Mouse (Mus musculus) WW6 (cell line): ENCODE measurements around the gene Kif1c.

Source experiments
- DNase-seq: peaks from one replicate; pipeline ENCODE4 v3.0.0-alpha.2; 2013; ENCODE audit warnings: low read depth, low spot score

Kif1c gene

DNA sequence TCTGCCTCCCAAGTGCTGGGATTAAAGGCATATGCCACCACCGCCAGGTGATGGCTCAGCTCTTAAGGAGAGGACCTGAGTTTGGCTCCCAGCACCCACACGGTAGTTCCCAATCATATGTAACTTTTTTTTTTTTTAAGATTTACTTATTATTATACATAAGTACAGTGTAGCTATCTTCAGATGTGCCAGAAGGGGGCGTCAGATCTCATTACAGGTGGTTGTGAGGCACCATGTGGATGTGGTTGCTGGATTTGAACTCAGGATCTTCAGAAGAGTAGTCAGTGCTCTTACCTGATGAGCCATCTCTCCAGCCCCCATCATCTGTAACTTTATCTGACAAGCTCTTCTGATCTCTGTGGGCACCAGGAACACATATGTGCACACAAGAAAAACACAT is 3.0 kb upstream of the Kif1c start:
- no peak for DNase-seq

GRCm38 (mm10) chr11:70699051-70699450 is 1.3 kb upstream of the Kif1c start:
- no peak for DNase-seq

GRCm38 (mm10) chr11:70700613-70701012 is 265 bp downstream of the Kif1c start:
- no peak for DNase-seq

DNA sequence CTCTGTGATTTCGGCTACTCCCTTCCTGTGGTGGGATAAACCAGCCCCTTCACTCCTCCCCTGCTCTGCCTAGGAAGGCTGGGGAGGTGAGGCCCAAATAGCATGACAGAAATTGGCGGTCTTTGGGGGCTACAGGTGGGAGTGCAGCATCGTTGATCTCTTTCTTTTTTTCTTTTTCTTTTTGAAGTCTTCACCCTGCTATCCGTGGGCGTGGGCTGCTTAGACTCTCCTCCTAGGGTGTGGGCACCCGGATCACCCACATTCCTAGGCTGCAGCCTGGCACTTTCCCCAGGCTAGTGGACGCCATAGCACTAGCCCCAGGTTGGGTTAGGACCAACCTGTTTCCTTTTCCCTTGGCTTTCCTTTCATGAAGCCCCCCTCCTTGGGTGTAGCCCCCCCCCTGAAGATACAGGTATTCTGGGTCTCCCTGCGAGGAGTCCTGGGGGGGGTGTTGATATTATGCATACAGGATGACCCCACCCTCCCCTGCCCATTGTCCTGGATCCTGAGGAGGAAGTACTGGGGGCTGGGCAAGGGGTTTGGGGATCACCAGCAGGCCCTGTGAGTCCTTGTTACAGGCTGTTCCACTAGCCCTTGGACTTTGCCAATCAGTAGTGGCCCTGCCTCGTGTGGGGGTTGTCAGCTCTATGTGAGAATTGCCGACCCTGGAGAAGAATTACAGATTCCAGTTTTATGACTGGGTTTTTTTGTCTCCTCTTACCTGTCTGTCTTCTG is 1.0 kb downstream of the Kif1c start:
- no peak for DNase-seq

DNA sequence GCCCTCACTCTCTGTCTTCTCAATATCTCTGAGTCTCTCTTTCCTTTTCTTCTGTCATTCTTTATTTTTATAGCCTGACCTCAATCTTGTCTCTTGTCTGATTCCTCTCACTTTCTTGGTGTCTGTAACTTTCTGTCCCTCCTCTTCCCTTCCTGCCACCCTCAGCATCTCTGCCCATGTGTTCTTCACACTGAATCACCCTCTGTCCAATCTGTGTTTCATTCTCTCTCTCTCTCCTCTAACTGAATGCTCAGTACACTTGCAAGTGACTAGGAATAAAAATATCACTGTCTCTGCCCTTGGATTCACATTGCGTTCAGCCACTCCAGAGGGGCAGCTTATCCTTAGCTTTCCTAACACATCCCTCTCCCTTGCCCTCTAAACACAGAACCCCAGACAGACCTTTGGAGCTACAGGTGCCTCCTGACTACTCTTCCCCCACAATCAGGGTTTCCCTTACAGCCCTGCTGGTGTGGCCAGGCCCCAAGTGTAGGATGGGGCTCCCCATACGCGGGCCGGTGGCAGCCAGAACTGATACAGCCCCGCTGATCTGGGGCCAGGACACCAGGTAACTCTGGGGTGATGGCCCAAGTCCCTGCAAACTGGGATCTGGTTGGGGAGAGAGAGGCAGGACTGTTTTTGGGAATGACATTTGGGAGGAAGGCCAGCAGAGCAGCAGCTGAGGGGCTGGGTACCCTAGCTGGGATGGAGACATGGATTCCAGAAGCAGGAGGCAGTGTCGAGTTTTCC is 1.8 kb downstream of the Kif1c start:
- no peak for DNase-seq

DNA sequence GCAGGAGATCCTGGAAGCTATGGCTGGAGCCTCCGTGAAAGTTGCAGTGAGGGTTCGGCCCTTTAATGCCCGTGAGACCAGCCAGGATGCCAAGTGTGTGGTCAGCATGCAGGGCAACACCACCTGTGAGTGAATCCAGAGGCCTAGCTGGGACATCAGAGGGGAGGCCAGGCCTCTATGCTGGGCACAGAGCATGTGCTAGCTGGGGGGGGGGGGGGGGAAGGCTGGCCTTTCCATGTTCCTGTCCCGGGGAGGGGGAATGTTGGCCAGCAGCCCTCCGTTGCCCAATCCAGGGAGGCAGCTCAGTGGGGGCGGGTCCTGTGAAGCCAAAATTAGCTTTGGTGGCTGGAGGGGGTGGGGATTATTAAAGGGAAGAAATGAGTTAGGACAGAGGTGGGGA is 2.4 kb downstream of the Kif1c start:
- no peak for DNase-seq

DNA sequence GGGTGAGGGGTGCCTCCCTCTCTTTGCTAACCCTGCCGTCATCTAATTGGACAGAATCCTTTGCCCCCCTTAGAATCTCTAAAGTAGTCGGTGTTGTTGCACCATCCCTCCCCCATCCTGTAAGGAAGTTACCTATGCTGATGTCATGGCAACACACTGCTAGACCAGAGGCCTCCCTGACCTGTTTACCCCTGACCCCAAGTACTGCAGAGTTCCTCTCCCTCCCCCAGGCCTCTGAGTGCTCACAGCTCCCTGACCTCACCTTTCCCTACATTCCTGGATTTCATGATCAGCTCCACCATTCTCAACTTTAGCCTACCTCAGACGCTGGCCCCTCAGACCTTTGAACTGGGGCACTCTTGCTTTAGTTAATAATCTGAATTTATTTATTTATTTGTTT is 5.8 kb downstream of the Kif1c start:
- no peak for DNase-seq

DNA sequence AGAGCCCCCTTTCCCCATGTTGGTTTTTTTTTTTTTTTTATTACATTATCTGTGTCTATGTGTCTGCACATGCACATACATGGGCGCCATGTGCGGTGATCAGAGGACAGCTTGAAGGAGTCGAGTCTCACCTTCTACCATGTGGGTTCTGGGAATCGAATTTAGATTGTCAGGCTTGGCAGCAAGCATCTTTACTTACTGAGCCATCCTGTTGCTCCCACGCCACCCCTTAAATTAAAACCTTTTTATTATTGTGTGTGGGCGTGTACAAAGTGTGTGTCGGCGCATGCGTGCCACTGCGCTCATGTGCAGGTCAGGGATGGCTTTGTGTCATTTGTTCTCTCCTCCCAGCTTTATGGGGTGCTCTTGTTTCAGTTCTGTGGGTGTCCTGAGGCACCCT is 10.7 kb downstream of the Kif1c start:
- DNase-seq, result no peak

DNA sequence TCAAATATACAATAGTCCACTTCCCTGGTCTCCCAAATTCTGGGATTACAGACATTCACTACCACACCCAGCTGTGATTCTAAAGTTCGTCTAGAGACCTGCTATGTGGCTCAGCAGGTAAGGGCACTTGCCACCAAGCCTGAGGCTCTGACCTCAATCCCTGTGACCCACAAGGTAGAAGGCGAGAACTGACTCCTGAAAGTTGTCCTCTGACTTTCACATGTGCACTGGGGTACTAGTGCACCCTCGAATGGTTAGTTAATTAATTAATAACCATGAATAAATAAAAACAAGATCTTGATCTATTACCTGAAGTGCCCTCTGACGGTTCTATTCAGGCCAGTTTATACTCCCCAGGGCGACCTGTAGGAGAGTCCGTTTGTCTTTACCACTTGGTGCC is 12.9 kb downstream of the Kif1c start:
- DNase-seq, result no peak

DNA sequence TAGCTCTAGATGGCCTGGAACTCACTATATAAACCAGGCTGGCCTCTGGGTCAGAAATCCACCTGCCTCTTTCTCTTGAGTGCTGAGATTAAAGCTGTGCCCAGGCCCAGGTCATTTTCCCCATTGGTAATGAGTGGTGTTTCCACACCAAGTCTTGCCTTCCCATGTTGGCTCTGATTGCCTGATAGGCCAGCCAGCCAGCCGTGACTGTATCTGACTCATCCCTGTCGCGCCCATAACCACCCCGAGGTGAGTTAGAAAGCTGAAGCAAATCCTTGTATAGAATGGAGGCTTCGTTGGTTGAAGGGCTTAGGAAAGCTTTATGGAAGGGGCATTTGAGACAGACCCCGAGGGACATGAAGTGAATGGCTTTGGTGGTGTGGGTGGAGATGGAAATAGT is 15.5 kb downstream of the Kif1c start:
- DNase-seq, result no peak

DNA sequence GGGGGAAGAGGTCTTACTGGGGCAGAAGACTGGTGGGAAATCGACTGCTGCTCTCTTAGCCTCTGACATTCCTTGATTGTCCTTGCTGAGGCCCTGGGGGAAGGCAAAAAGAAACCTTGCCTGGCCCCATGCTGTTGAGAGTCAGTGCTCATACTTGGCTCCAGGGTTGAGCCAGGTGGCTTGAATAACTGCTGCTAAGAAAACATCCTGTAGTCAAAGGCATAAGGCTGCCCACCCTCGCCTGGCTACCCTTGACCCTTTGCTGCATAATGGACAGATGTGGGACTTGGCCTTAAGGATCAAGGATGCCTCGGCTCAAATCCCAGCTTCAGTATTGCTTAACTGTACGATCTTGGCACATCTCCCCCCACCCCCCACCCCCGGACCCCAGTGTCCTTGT is 18.1 kb downstream of the Kif1c start:
- no peak for DNase-seq

DNA sequence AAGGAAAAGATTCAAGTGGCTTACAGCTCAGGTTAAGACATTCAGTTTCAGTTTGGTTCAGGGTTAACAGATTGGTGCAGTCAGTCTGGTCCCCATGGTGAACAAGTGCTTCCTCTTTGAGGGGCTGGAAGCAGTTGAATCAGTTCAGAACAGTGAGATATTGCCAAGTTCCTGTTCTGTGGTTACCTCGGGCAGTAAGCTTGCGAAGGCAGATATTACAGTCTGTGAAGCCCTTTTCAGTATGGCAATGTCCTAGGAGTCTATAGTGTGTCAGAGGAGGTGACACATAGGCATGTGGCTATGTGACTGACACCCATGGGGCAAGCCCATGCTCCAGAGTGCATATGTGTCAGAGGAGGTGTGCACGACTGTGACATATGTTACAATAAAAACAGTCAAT is 20.2 kb downstream of the Kif1c start:
- DNase-seq, result no peak

GRCm38 (mm10) chr11:70721072-70721471 is 20.7 kb downstream of the Kif1c start:
- no peak for DNase-seq

- no peak for DNase-seq
These were observed 24.4 kb downstream of the Kif1c start for GRCm38 (mm10) chr11:70724706-70725105.

DNA sequence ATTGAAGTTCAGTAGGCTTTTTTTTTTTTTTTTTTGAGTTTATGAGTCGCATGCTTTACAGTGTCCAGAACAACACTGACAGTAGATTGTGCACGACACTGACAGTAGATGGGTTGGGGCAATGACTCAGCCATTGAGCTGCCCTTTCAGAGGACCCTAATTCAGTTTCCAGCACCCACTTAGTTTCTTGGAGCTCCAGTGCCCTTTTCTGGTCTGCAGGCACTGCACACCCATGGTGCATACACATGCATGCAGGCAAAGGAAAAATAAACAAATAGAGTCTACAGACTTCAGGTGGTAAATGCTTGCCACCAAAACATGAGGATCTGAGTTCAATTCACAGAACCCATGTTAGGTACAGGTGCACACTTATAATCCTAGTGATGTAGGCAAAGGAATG is 26.2 kb downstream of the Kif1c start:
- DNase-seq, result no peak

DNA sequence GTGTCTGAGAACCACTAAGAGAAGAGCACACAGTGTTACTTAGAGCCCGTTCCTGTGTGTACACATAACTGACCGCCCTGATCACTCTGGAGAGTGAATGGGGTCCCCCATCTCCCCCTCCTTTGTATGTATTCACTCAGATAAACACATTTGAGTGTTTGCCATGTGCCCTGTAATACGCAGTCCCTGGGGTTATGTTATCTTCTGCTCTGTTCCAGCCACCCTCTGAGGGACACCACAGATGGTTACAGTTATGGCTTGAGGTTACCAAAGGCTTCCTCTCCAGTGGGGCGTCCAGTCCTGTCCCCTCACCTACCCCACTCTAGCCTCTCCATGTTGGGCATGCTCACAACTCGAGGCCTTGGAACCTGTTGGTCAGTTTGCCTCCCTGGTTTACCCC is 27.0 kb downstream of the Kif1c start:
- no peak for DNase-seq

- DNase-seq, result no peak
These were observed 30.2 kb downstream of the Kif1c start for GRCm38 (mm10) chr11:70730427-70731038.

GRCm38 (mm10) chr11:70731178-70731577 is 30.8 kb downstream of the Kif1c start:
- DNase-seq, result no peak

DNA sequence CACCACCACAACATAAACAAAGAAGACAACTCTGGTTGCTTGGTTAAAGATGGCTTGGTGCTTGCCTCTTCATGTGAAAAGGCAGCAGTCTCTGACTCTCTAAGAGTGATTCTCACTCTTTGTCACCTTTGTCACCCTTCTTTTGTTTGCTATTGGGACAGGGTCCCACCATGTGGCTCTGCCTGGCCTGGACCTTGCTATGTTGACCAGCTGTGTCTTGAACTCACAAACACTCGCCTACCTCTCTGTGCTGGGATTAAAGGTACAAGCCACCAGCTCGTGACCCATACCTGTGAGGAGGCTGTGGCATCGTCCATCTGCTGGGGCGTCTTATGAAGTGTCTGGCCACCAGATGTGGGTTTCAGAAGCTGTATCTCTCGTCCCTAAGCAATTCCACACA is 32.9 kb downstream of the Kif1c start:
- no peak for DNase-seq

DNA sequence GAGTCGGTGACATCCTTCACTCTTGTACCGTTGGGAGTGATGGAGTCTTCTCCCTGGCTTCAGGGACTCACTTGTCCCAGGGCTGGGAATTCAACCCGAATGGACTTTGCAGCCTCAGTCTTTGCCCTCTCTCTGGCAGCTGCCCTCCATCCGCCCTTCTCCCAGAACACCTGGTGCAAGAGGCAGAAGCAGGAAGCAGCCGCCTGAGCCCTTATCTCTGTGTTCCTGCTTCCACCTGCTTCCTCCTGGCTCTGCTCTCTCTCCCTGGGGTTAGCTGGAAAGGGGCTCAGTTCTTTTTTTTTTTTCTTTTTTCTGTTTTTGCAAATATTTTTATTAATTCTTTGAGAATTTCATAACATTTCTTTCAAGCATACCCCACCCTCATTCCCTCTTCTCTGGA is 37.4 kb downstream of the Kif1c start:
- DNase-seq, result no peak

GRCm38 (mm10) chr11:70741603-70742002 is 41.3 kb downstream of the Kif1c start:
- no peak for DNase-seq

DNA sequence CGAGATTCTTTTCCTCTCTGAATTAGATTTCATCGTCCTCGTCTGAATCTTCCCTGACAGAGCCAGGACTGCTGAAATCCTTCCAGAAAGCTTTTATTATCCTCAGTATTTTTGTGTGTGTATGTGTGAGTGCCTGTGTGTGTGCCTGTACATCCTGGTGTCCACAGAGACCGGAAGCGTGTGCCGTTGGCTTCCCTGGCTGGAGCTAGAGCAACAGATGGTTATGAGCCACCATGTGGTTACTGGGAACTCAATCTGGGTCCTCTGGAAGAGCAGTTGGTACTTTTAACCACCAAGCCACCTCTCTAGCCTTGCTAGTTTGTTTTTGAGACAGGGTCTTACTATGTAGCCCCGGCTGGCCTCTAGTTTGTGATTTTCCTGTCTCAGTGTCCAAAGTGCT is 41.8 kb downstream of the Kif1c start:
- DNase-seq, result no peak
